Mouse (Mus musculus): ENCODE data around the gene Nanog.

DNA sequence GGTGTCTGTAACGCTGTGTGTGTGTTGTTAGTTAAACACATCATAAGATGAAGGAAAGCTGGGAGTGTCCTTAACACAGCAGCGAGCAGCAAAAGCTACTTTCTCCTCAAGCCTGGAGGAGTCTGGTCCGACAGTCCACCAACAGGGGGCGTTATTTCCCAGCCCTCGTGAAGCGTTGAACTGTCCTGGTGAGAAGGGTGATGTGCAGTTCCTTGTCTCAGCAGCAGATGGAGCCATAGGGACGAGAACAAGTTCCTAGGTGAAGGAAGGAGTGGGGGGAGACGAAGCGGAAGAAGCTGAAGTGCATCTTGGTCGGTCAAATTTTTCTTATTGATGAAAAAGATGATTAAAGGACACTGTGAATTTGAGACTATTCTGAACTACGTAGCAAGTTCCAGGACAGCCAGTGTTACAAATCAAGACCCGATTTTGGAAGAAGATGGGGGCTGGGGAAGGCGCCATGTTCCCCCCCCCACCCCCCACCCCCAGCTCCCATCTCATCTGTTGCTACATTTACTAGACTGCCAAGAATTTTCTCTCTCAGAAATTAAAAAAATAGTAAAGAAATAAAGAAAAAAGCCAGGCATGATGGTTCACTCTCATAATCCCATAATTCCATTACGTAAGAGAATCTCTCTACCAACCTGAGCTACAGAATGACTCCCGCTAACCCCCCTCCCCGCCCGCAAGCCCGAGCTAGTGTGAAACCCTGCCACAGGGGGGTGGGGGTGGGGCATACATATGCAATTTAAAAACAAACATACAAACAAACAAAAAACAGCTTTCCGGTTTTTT is 37.7 kb upstream of the Nanog start:
- peak; percentile 93 for TF ChIP-seq CTCF (IDR thresholded peaks at IDR 0.05; ENCODE audit: control insufficient read depth, insufficient read depth, insufficient read length)
- TF ChIP-seq MYOG (IDR thresholded peaks at IDR 0.05; ENCODE audit: control insufficient read depth, extremely low read depth, insufficient read length) = no peak
- peak; percentile 30 for TF ChIP-seq MAX (IDR thresholded peaks at IDR 0.05)
- no peak for TF ChIP-seq CEBPB (IDR thresholded peaks at IDR 0.05; ENCODE audit: low read depth)
- no peak for TF ChIP-seq USF1 (IDR thresholded peaks at IDR 0.05; ENCODE audit: low read depth)

All from C2C12 (cell line).